Mouse (Mus musculus) MEL (cell line): ENCODE results near the gene Srrm2.

Experiments
- CHD1 ChIP-seq: IDR thresholded peaks from 2 replicates; pipeline ENCODE4 v1.6.1; 2012; ENCODE audit warnings: low read depth, mild to moderate bottlenecking, inconsistent platforms, low read length, improper control_type of control experiment
- MAX ChIP-seq: IDR thresholded peaks from 2 replicates; pipeline ENCODE4 v1.6.1; 2011; ENCODE audit warnings: low read length, improper control_type of control experiment
- USF1 ChIP-seq: IDR thresholded peaks from 2 replicates; pipeline ENCODE4 v1.6.1; 2014; ENCODE audit warnings: low read depth, mild to moderate bottlenecking, inconsistent platforms, low read length, improper control_type of control experiment, moderate library complexity
- ZMIZ1 ChIP-seq: IDR thresholded peaks from 2 replicates; pipeline ENCODE4 v1.6.1; 2012; ENCODE audit warnings: low read depth, mild to moderate bottlenecking, inconsistent platforms, low read length, improper control_type of control experiment, moderate library complexity

DNA sequence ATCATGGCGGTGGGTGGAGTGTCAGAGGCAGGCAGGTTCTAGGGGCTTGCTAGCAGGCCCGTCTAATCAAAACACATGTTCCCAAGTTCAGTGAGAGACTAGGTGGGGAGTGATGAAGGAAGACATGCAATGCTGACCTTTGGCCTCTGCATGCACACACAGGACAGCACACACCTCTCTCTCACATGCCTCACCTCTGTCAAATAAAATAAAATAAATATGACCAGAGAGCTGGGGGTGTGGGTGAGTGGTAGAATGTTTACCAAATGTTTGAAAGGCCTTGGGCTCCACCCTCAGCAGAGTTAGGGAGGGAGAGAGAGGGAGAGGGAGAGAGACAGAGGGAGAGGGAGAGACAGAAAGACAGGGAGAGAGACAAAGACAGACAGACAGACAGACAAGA lies 67.6 kb downstream of the Srrm2 start:
- TF ChIP-seq USF1 (no peak), MAX (no peak), ZMIZ1 (no peak), CHD1 (no peak)
